Mouse (Mus musculus): ENCODE measurements around the gene Igsf9. TPM values are rescaled to one million over a fixed set of nuclear protein-coding genes. Genes with fewer than 3 reads are reported as not detected.

Gene Igsf9
- total RNA-seq, 2 experiments from 2014 or later: 0.37 to 0.51 TPM

- intact Hi-C loops (cut with DNase I; ENCODE audit: low total_unique reads): loop anchor here (2.0 kb wide), 1 partner anchor 77 kb away; no protein-coding TSS in a partner anchor
- DNase-seq: no peak
These were observed 8.1 kb downstream of the Igsf9 start for GRCm38 (mm10) chr1:172489585-172490250.

- DNase-seq: peak; percentile 88
- intact Hi-C loops (cut with DNase I; ENCODE audit: low total_unique reads): loop anchor here (2.0 kb wide), 1 partner anchor 77 kb away; no protein-coding TSS in a partner anchor
These were observed 8.7 kb downstream of the Igsf9 start for GRCm38 (mm10) chr1:172490261-172490661.

GRCm38 (mm10) chr1:172492047-172492446 is 10.5 kb downstream of the Igsf9 start:
- intact Hi-C loops (cut with DNase I; ENCODE audit: low total_unique reads): no loop called here
- DNase-seq: no peak

- DNase-seq: no peak
- intact Hi-C loops (cut with DNase I; ENCODE audit: low total_unique reads): no loop called here
These were observed 11.9 kb downstream of the Igsf9 start for GRCm38 (mm10) chr1:172493516-172493915.

- intact Hi-C loops (cut with DNase I; ENCODE audit: low total_unique reads): no loop called here
- DNase-seq: no peak
These were observed 14.4 kb downstream of the Igsf9 start for GRCm38 (mm10) chr1:172496030-172496429.

GRCm38 (mm10) chr1:172497428-172497827 is 15.8 kb downstream of the Igsf9 start:
- DNase-seq: no peak
- intact Hi-C loops (cut with DNase I; ENCODE audit: low total_unique reads): no loop called here

- peak; percentile 86 for DNase-seq
- intact Hi-C loops (cut with DNase I; ENCODE audit: low total_unique reads): no loop called here
These were observed 18.3 kb downstream of the Igsf9 start, which contains the start of gene Tagln2 for GRCm38 (mm10) chr1:172499765-172500441. Gene Tagln2, plus strand, starts transcription at chr1:172500047.

- intact Hi-C loops (cut with DNase I; ENCODE audit: low total_unique reads): no loop called here
- peak; percentile 76 for DNase-seq
These were observed 19.1 kb downstream of the Igsf9 start for GRCm38 (mm10) chr1:172500451-172501370.

- intact Hi-C loops (cut with DNase I; ENCODE audit: low total_unique reads): no loop called here
- peak; percentile 80 for DNase-seq
These were observed 20.0 kb downstream of the Igsf9 start for GRCm38 (mm10) chr1:172501371-172502144.

- DNase-seq: no peak
- intact Hi-C loops (cut with DNase I; ENCODE audit: low total_unique reads): no loop called here
These were observed 20.8 kb downstream of the Igsf9 start for GRCm38 (mm10) chr1:172502145-172503110.

- DNase-seq: peak; percentile 64
- intact Hi-C loops (cut with DNase I; ENCODE audit: low total_unique reads): no loop called here
These were observed 21.8 kb downstream of the Igsf9 start for GRCm38 (mm10) chr1:172503111-172503997.

- intact Hi-C loops (cut with DNase I; ENCODE audit: low total_unique reads): no loop called here
- DNase-seq: no peak
These were observed 23.2 kb downstream of the Igsf9 start for GRCm38 (mm10) chr1:172504756-172505155.

GRCm38 (mm10) chr1:172507001-172507400 is 25.4 kb downstream of the Igsf9 start:
- intact Hi-C loops (cut with DNase I; ENCODE audit: low total_unique reads): no loop called here
- no peak for DNase-seq

- DNase-seq: no peak
- intact Hi-C loops (cut with DNase I; ENCODE audit: low total_unique reads): no loop called here
These were observed 26.1 kb downstream of the Igsf9 start for GRCm38 (mm10) chr1:172507701-172508100.

- intact Hi-C loops (cut with DNase I; ENCODE audit: low total_unique reads): no loop called here
- DNase-seq: no peak
These were observed 26.6 kb downstream of the Igsf9 start for GRCm38 (mm10) chr1:172508172-172508571.

- DNase-seq: no peak
- intact Hi-C loops (cut with DNase I; ENCODE audit: low total_unique reads): no loop called here
These were observed 27.6 kb downstream of the Igsf9 start for GRCm38 (mm10) chr1:172509235-172509634.

GRCm38 (mm10) chr1:172509983-172510382 is 28.4 kb downstream of the Igsf9 start:
- intact Hi-C loops (cut with DNase I; ENCODE audit: low total_unique reads): no loop called here
- DNase-seq: no peak
